In the genomic region with DNA sequence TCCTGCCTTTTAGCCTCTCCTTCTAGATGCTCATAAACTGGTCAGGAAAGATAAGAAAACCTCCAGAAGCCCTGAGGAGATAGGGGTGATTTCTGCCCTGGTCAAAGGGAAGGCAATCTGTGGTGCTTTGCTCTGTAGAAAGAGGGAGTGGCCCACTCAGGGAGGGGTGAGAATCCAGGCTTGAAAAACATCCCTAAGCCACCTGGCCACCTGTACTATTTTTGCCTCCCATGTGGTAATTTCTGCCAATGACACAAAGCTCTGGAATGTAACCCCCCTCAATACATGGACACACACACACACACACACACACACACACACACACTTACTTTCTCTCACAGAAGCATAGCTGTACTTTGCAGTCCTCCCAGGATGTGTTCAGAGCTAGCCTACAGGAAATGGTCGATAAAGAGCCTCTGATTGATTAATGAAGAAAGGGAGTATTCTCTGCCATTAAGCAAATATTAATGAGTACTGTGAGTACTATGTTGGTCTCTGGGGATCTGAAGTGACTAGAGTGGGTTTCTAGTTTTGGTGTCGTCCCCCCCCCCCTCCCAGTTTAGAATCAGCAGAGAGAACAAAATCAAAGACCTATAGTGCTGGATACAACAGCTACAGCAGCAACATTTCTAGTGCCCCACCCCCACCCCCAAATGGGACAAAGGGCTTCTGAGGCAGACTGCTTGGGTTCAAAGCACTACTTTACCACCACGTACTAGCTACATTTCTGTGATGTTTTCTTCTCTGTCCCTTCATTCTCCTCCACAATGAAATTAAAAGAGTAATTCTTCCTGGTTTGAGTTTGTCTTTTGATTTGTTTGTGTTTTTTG, we compare ENCODE assay signal across 8 mouse cellular contexts. TPM values are rescaled to one million over a fixed set of nuclear protein-coding genes. Genes with fewer than 3 reads are reported as not detected.
DNase-seq lines count a peak whose midpoint lies in the region; ATAC-seq and TF ChIP-seq lines count a peak whose summit lies in the region.

No protein-coding gene starts in this region.

- no peaks in the 10 kb centered on the region for H3K9me3 ChIP-seq in hindbrain, embryonic 13.5 days
- no peaks in the 10 kb centered on the region for H3K9me3 ChIP-seq in hindbrain, postnatal 0 days (ENCODE audit: low read length)
- no peaks in the 10 kb centered on the region for H3K9me3 ChIP-seq in forebrain, embryonic 11.5 days (ENCODE audit: control insufficient read depth, low read length)

- TF ChIP-seq POLR2A in bone marrow, adult 2 months (IDR thresholded peaks at IDR 0.05; ENCODE audit: borderline replicate concordance, control insufficient read depth, low read depth, low read length) = no peak
- TF ChIP-seq POLR2A in liver, adult 2 months (IDR thresholded peaks at IDR 0.05; ENCODE audit: extremely low read depth, insufficient read depth, low read length) = no peak

- H3K79me2 ChIP-seq in liver, adult 2 months (ENCODE audit: control insufficient read depth, insufficient read depth, low read length) = peaks cover 44% of the 10 kb centered on the region

- peaks cover 4% of the 10 kb centered on the region; the same call in 1 of the 2 replicates for H3K36me3 ChIP-seq in hindbrain, embryonic 13.5 days
- no peaks in the 10 kb centered on the region for H3K36me3 ChIP-seq in hindbrain, postnatal 0 days (ENCODE audit: insufficient read depth, low read length)
- no peaks in the 10 kb centered on the region for H3K36me3 ChIP-seq in liver, adult 2 months (ENCODE audit: control insufficient read depth, insufficient read depth, low read length)
- H3K36me3 ChIP-seq in forebrain, embryonic 11.5 days (ENCODE audit: control insufficient read depth, insufficient read depth, low read length) = no peaks in the 10 kb centered on the region

- no peak for ATAC-seq in hindbrain, embryonic 13.5 days (ENCODE audit: low FRiP score)
- no peak for ATAC-seq in hindbrain, postnatal 0 days
- peak; percentile 51 for ATAC-seq in CD4-positive, CD25-positive, alpha-beta regulatory T cell, adult 4 months
- no peak for ATAC-seq in forebrain, embryonic 11.5 days (replicated peaks; ENCODE audit: low FRiP score)

- H3K9ac ChIP-seq in hindbrain, embryonic 13.5 days = no peak overlapping the region
- no peak overlapping the region for H3K9ac ChIP-seq in hindbrain, postnatal 0 days (replicated peaks; ENCODE audit: low read length)
- peak overlapping the region; percentile 3; the same call in 1 of the 2 replicates for H3K9ac ChIP-seq in liver, adult 2 months (ENCODE audit: low read depth, low read length)
- no peak overlapping the region for H3K9ac ChIP-seq in forebrain, embryonic 11.5 days (ENCODE audit: low read length)

- no peak for TF ChIP-seq CTCF in hindbrain, postnatal 0 days (IDR thresholded peaks at IDR 0.05; ENCODE audit: low read depth)
- no peak for TF ChIP-seq CTCF in bone marrow, adult 2 months (IDR thresholded peaks at IDR 0.05; ENCODE audit: control insufficient read depth, insufficient read depth, low read length)
- no peak for TF ChIP-seq CTCF in liver, adult 2 months (IDR thresholded peaks at IDR 0.05; ENCODE audit: low read depth, low read length)

- no peak overlapping the region for H3K4me3 ChIP-seq in hindbrain, embryonic 13.5 days
- H3K4me3 ChIP-seq in hindbrain, postnatal 0 days (ENCODE audit: low read length) = no peak overlapping the region
- no peak overlapping the region for H3K4me3 ChIP-seq in bone marrow, adult 2 months (replicated peaks; ENCODE audit: control insufficient read depth, low read depth, low read length)
- H3K4me3 ChIP-seq in liver, adult 2 months (ENCODE audit: insufficient read depth, low read depth, low read length) = no peak overlapping the region
- no peak overlapping the region for H3K4me3 ChIP-seq in forebrain, embryonic 11.5 days (ENCODE audit: low read depth, low read length)

- 0 out of 2 replicates have a peak overlapping the region, but pooled peaks have one; percentile 20 for H3K27ac ChIP-seq in hindbrain, embryonic 13.5 days
- no peak overlapping the region for H3K27ac ChIP-seq in hindbrain, postnatal 0 days
- H3K27ac ChIP-seq in bone marrow, adult 2 months (ENCODE audit: control insufficient read depth, insufficient read depth, low read depth, low read length, poor library complexity) = peak overlapping the region; percentile 61; the same call in 1 of the 2 replicates
- H3K27ac ChIP-seq in liver, adult 2 months (replicated peaks; ENCODE audit: insufficient read depth, low read depth, low read length) = peak overlapping the region; percentile 75
- no peak overlapping the region for H3K27ac ChIP-seq in forebrain, embryonic 11.5 days (ENCODE audit: low read depth, low read length)

- no peak for DNase-seq in hindbrain, postnatal 0 days (ENCODE audit: low spot score)
- DNase-seq in liver, adult 2 months (ENCODE audit: extremely low read depth, low read depth, low spot score) = peak; percentile 60
- DNase-seq in layer of hippocampus, adult 18-20 months (ENCODE audit: low spot score in 2 of 2) = no peak
- no peak for DNase-seq in forebrain, embryonic 11.5 days (ENCODE audit: low spot score)
- DNase-seq in embryo, embryonic 10 days (ENCODE audit: low spot score) = no peak

- H3K4me1 ChIP-seq in hindbrain, embryonic 13.5 days (replicated peaks) = peaks cover 39% of the 10 kb centered on the region
- H3K4me1 ChIP-seq in hindbrain, postnatal 0 days (ENCODE audit: insufficient read depth, low read length) = peaks cover 3% of the 10 kb centered on the region; the same call in 1 of the 2 replicates
- H3K4me1 ChIP-seq in bone marrow, adult 2 months (ENCODE audit: control insufficient read depth, insufficient read depth, low read length) = peaks cover 12% of the 10 kb centered on the region
- H3K4me1 ChIP-seq in liver, adult 2 months (ENCODE audit: control insufficient read depth, insufficient read depth, low read length) = peaks cover 41% of the 10 kb centered on the region
- no peaks in the 10 kb centered on the region for H3K4me1 ChIP-seq in forebrain, embryonic 11.5 days (replicated peaks; ENCODE audit: control insufficient read depth, insufficient read depth, low read length)

- H3K4me2 ChIP-seq in hindbrain, embryonic 13.5 days = no peak overlapping the region
- H3K4me2 ChIP-seq in hindbrain, postnatal 0 days (ENCODE audit: low read depth, low read length) = no peak overlapping the region
- H3K4me2 ChIP-seq in forebrain, embryonic 11.5 days (ENCODE audit: low read depth, low read length, severe bottlenecking) = no peak overlapping the region

- H3K27me3 ChIP-seq in hindbrain, embryonic 13.5 days = no peaks in the 10 kb centered on the region
- H3K27me3 ChIP-seq in hindbrain, postnatal 0 days (ENCODE audit: insufficient read depth, low read length) = no peaks in the 10 kb centered on the region
- no peaks in the 10 kb centered on the region for H3K27me3 ChIP-seq in liver, adult 2 months (ENCODE audit: control insufficient read depth, insufficient read depth, low read length)
- no peaks in the 10 kb centered on the region for H3K27me3 ChIP-seq in forebrain, embryonic 11.5 days (ENCODE audit: control insufficient read depth, insufficient read depth, low read length)

- WGBS in hindbrain, embryonic 13.5 days = 36% methylated on average over 3 of the region's 3 CpGs
- 53% methylated on average over 3 of the region's 3 CpGs for WGBS in hindbrain, postnatal 0 days
- 65% methylated on average over 3 of the region's 3 CpGs for WGBS in bone marrow, adult 2 months
- 10% methylated on average over 3 of the region's 3 CpGs for WGBS in liver, adult 2 months
- WGBS in forebrain, embryonic 11.5 days = 58% methylated on average over 3 of the region's 3 CpGs

RNA-seq across cellular contexts. Expression of gene Bcl2l1, which starts 20.0 kb away (rescaled TPM):
- 173 and 179 TPM in 2 replicates for polyA plus RNA-seq in hindbrain, embryonic 13.5 days (2015; fragmentation: Nextera tagmentation; extraction: Ambion mirVana)
- 130 and 135 TPM in 2 replicates for total RNA-seq in hindbrain, postnatal 0 days (2014; rRNA removed)
- 110 and 123 TPM in 2 replicates for polyA plus RNA-seq in hindbrain, postnatal 0 days (2015; fragmentation: Nextera tagmentation; extraction: Ambion mirVana)
- 10 to 100 TPM; 55.5 to 75.0 TPM for polyA plus RNA-seq in CD4-positive, CD25-positive, alpha-beta regulatory T cell, adult 4 months (2017; shearing (Covaris generic))
- 97.4 and 124 TPM in 2 replicates for polyA plus RNA-seq in bone marrow, adult 2 months (2011; ENCODE audit: insufficient read depth, insufficient read length, low replicate concordance, missing spikeins)
- 14.9 and 16.1 TPM in 2 replicates for total RNA-seq in liver, adult 2 months (2014; rRNA removed)
- polyA plus RNA-seq in liver, adult 2 months (2012; rRNA removed) = 30.4 and 33.8 TPM in 2 replicates
- total RNA-seq in layer of hippocampus, adult 18-20 months (2021) = 100 to 1,000 TPM; 134 to 146 TPM
- polyA plus RNA-seq in forebrain, embryonic 11.5 days (2014; fragmentation: Nextera tagmentation; extraction: Ambion mirVana) = 135 and 140 TPM in 2 replicates

RNA-seq across cellular contexts. Expression of gene Tpx2, which starts 36.2 kb away (rescaled TPM):
- polyA plus RNA-seq in hindbrain, embryonic 13.5 days (2015; fragmentation: Nextera tagmentation; extraction: Ambion mirVana) = 21.9 and 24.8 TPM in 2 replicates
- 8.1 and 15.6 TPM in 2 replicates for total RNA-seq in hindbrain, postnatal 0 days (2014; rRNA removed)
- 14.3 and 21.0 TPM in 2 replicates for polyA plus RNA-seq in hindbrain, postnatal 0 days (2015; fragmentation: Nextera tagmentation; extraction: Ambion mirVana)
- polyA plus RNA-seq in CD4-positive, CD25-positive, alpha-beta regulatory T cell, adult 4 months (2017; shearing (Covaris generic)) = 1 to 10 TPM; 4.0 to 9.7 TPM
- 57.0 and 74.1 TPM in 2 replicates for polyA plus RNA-seq in bone marrow, adult 2 months (2011; ENCODE audit: insufficient read depth, insufficient read length, low replicate concordance, missing spikeins)
- total RNA-seq in liver, adult 2 months (2014; rRNA removed) = 0.18 and 1.1 TPM in 2 replicates
- polyA plus RNA-seq in liver, adult 2 months (2012; rRNA removed) = 0.04 TPM in 1 of 2 replicates, not detected in the other
- total RNA-seq in layer of hippocampus, adult 18-20 months (2021) = 1 to 10 TPM; 1.6 to 1.9 TPM
- 168 and 185 TPM in 2 replicates for polyA plus RNA-seq in forebrain, embryonic 11.5 days (2014; fragmentation: Nextera tagmentation; extraction: Ambion mirVana)

RNA-seq across cellular contexts. Expression of gene Cox4i2, which starts 57.6 kb away (rescaled TPM):
- 4.6 and 5.4 TPM in 2 replicates for polyA plus RNA-seq in hindbrain, embryonic 13.5 days (2015; fragmentation: Nextera tagmentation; extraction: Ambion mirVana)
- 2.1 and 7.1 TPM in 2 replicates for total RNA-seq in hindbrain, postnatal 0 days (2014; rRNA removed)
- 4.8 and 6.1 TPM in 2 replicates for polyA plus RNA-seq in hindbrain, postnatal 0 days (2015; fragmentation: Nextera tagmentation; extraction: Ambion mirVana)
- under 1 TPM in 1 of 2 experiments, not detected in 1; 0.46 TPM for polyA plus RNA-seq in CD4-positive, CD25-positive, alpha-beta regulatory T cell, adult 4 months (2017; shearing (Covaris generic))
- polyA plus RNA-seq in bone marrow, adult 2 months (2011; ENCODE audit: insufficient read depth, insufficient read length, low replicate concordance, missing spikeins) = 1.4 TPM in 1 of 2 replicates, not detected in the other
- total RNA-seq in liver, adult 2 months (2014; rRNA removed) = not detected in 2 replicates
- 0.22 and 0.31 TPM in 2 replicates for polyA plus RNA-seq in liver, adult 2 months (2012; rRNA removed)
- 1 to 10 TPM; 1.1 to 2.3 TPM for total RNA-seq in layer of hippocampus, adult 18-20 months (2021)
- polyA plus RNA-seq in forebrain, embryonic 11.5 days (2014; fragmentation: Nextera tagmentation; extraction: Ambion mirVana) = 4.6 and 5.5 TPM in 2 replicates

Comparison
In these comparisons a context has a peak if more than half of its experiments do, and no peak if none do; other contexts are left out.
1. H3K27ac ChIP-seq: peak in hindbrain, embryonic 13.5 days (single experiment), bone marrow, adult 2 months (single experiment) and liver, adult 2 months (single experiment); none in hindbrain, postnatal 0 days (single experiment) and forebrain, embryonic 11.5 days (single experiment).